Mouse (Mus musculus) c-Kit-positive CD71-negative TER-119-negative erythroid progenitor cells, embryonic 14.5 days (primary cell): ENCODE data around the gene Zfp710.
A peak's percentile ranks its signal among the peaks of the same experiment; 100 is the strongest.
"Not testable (repeated sequence)": the region's sequence is repeated elsewhere in the genome, so short reads cannot be mapped to it uniquely, and the experiment has no call there.

ENCODE experiments used
- DNase-seq: peaks from one replicate; pipeline ENCODE4 v3.0.0-alpha.2; 2013; ENCODE audit warnings: low read depth

The Zfp710 gene

DNA sequence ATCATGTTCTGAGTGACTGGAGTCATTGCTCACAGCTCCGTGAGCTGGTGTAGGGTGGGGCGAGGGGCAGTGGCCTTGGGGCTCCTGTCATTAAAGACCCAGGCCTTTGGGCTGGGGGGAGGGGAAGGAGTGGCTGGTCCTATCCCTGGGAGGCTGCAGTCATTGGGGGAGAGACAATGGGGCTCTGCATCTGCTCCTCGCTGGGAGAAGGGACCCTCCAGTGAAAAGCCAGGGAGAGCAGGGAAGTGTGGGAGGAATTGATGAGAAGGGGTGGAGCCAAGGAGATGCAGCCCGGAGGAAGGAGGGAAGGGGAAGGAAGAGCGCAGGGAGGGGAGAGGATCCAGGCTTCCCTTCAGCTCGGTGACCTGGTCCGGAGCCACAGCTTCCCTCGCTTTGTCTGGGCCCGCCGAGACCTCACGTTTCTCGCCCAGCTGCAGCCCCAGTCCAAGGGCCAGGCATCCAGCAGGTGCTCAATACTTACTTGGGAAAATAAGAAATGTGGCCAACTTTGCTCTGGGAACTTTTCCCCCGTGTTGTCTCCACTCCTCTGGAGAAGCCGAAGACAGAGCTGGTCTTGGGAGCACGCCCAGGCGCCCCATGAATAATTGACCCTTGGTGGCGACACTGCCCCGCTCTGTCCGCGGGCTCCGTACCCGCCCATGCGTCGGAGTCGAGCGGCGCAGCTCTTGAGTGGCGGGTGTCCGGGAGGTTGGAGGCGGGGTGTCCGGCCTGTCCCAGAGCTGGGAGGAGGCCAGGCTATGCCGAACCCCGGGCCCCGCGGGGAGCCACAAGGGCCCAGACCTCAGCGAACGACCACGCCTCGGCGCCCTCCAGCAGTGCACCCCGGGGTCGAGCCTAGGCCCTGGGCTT, at the start of gene Zfp710:
TSS of gene Zfp710 (plus strand) at position 294 of the 870 bp plus-strand sequence.
- DNase-seq: no peak

DNA sequence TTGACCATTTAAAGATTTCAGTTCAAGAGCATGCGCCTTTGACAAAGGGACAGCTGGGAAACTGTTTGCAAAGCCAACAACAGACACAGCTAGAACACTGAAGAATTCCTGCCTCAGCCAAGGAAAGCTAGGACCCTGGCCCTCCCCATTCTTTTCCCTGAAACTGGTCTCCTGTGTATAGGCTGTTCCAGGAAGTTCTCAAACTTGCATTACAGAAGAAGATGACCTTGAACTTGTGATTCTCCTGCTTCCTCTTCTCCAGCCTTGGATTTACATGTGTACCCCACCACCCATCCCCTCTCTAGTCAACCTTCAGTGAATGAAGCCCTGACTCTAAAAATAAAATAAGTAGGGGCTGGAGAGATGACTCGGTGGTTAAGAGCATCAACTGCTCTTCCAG, 49.3 kb upstream of the Zfp710 start:
- no peak for DNase-seq

GRCm38 (mm10) chr7:79986717-79987116, 37.9 kb upstream of the Zfp710 start:
- no peak for DNase-seq

- DNase-seq: peak; percentile 20
Observed at GRCm38 (mm10) chr7:79987745-79988144, 36.9 kb upstream of the Zfp710 start.

- DNase-seq: not testable (repeated sequence)
Observed at GRCm38 (mm10) chr7:79988466-79988865, 36.1 kb upstream of the Zfp710 start.

DNA sequence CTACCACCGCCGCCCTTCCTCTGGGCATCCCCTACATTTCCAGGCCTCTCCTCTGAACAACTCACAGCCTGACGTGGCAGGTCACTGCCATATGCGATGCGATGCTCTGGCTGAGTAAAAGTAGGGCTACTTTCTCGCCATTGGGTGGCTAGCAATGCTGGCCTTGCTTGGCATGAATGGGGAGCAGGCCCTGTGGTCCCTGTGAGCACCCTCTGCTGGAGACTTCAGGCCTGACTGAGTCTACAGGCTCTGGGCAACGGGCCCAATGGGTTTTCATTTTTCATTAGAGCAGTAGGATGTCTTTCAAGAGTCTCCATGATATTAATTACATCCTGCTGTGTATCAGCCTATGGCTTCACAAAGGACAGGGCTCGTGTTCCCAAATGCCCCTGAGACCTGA, 30.1 kb upstream of the Zfp710 start:
- DNase-seq: no peak

DNA sequence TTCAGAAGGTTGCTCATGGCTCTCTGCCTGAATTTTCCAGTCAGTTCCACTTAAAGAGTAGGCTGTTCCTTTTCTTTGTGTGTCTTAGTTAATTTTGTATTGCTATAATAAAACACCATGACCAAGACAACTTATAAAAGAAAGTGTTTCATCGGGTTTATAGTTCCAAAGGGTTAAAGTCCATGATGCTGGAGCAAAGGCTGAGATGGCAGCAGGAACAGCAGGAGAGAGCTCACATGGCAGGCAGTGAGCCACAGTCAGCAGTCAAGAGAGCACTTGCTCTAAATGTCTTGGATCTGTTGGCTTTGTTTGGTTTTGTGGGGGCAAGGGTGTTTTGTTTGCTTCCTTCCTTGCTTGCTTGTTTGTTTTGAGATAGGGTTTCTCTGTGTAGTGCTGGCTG, 26.9 kb upstream of the Zfp710 start:
- no peak for DNase-seq

- DNase-seq: no peak
Observed at GRCm38 (mm10) chr7:80002353-80003055, 22.1 kb upstream of the Zfp710 start.

GRCm38 (mm10) chr7:80004776-80005554, 19.6 kb upstream of the Zfp710 start:
- DNase-seq: no peak

- no peak for DNase-seq
Observed at GRCm38 (mm10) chr7:80010680-80011079, 13.9 kb upstream of the Zfp710 start.

GRCm38 (mm10) chr7:80011470-80011869, 13.1 kb upstream of the Zfp710 start:
- DNase-seq: no peak

- DNase-seq: no peak
Observed at GRCm38 (mm10) chr7:80013884-80014550, 10.6 kb upstream of the Zfp710 start.

DNA sequence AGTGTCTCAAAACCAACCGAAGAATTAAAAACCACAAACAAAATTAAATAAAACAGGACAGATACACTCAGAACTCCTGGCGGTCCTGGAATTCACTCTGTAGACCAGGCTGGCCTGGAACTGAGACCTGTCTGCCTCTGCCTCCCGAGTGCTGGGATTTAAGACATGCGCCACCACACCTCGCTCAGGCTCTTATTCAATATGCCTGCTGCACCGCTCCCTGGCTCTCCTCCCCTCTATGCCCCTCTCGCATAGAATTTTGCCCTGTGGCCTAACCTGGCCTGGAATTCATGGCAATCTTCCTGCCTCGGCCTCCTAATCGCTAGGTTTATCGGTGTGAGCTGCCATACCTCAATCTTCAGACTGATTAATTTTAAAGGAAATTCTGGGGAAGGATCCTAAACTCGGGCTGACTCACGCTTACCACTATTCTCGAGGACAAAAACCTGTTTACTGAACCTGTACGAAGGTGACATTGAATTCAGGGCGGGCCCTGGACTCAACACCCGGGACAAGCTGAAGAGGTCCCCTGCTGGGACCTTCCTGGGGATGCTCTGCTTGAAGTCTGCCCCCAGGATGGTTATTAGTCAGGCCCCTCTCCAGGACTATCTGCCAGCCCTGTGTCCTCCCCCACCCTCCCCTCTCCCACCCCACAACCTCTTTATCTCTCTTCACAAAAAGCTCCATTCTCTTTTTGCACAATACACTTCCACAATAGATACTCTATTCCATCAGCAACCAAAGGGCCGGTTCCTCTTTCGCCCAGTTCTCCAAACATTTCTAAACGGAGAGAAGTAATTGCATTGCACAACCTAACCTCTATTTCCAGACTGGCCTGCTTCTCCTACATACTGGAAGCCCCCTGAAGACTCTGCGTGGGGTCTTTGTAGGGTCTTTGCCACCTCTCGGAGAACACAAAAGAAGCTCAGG, 9.5 kb upstream of the Zfp710 start:
- DNase-seq: no peak

DNA sequence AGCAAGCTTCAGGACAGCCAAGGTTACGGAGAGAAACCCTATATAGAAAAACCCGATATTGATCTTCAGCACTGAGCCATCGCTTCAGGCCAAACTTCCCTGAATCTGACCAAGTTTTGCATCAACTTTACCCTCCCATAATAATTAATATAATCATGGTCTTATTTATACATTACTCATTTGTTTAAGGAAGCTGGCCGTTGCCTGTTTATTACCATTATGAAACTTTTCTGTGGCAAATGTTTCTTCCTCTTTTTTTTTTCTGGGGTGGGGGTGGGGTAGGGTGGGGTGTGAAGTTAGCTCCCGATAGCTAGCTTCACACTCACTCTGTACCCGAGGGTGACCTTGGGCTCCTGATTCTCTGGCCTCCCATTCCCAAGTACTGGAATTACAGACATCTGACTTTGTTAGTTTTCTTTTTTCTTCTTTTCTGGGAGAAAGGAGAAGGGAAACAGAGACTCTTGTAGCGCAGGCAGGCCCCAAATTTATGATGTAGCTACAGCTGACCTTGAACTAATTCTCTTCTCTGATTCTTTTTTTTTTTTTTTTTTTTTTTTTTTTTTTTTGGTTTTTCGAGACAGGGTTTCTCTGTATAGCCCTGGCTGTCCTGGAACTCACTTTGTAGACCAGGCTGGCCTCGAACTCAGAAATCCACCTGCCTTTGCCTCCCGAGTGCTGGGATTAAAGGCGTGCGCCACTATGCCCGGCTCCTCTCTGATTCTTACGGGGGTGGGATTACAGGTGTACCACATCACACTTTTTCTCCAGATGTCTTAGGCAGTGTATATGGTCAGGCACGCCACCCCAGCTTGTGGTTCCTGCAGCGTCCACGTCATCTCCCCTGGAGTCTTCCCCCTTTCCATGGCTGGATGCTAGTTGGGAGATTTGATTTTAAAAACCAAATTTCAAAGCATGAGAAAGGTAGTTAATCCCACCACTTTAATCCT, 5.8 kb upstream of the Zfp710 start:
- DNase-seq: no peak

DNA sequence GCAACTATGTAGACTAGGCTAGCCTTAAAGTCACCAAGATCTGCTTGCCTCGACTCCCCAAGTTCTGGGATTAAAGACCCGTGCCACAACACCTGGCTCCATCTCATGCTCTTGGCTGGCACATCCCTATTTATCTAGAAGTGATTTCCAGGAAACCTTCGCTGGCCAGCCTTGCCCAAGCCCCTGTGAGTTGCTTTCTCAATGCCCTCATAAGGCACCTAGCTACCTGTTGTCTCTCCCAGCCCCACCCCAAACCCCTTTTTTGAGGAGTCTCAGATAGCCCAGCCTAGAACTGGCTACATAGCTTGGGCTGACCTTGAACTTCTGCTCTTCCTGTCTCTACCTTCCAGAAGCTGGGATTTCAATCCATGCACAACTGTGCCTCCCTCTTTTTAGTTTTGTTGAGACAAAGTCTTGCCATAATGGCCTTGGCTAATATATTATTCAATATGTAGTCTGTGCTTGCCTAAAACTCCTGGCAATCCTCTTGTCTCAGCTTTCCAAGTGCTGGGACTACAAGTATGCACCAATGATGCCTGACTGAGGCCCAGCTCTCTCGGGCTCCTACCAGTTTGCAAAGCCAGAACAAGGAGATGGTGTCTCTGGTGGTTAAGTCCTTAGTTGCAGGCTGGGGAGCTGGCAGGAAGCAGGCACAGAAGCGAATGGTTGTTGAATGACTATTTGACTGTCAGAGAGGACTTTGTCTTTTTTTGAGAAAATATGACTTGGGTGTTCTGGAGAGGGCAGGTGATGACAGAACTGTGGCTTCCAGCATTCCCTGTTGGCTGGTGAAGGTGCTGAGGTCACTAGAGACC, 786 bp upstream of the Zfp710 start:
- DNase-seq: no peak

GRCm38 (mm10) chr7:80025391-80026117, 940 bp downstream of the Zfp710 start:
- no peak for DNase-seq

DNA sequence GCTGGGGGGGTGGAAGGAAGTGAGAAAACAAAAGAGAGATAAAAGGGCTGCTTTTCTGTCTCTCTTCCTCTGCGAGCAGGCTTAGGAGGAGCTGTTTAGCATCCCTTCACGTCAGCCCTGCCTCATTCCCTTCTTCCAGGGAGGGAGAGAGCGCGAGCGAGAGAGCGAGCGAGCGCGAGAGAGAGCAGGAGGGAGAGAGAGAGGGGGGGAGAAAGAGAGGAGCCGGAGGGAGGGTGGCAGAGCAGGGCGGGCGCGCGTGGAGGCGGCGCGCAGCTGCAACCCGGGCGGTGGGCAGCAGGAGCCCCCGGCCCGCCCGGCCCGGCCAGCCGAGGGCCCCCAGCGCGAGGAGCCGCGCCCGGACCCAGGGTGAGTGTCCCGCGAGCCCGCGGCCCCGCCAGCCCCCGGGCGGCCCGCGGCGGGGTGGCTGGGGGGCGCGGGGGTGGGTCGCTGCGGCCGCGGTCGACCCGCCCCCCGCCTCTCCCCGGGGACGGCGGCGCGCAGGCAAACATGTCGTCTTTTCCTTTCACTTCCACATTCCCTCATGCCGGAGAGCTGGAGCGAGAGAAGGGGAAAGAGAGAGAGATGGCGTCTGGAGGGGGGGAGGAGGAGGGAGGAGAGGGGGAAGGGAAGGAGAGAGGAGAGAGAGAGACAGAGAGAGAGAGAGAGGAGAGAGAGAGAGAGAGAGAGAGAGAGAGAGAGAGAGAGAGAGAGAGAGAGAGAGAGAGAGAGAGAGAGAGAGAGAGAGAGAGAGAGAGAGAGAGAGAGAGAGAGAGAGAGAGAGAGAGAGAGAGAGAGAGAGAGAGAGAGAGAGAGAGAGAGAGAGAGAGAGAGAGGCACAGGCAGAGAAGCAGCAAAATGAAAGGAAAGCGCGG, 1.7 kb downstream of the Zfp710 start:
- no peak for DNase-seq
